Mouse (Mus musculus) stomach, embryonic 15.5 days (tissue): Measurements from ENCODE around the gene G430095P16Rik. TPM values are rescaled to one million over a fixed set of nuclear protein-coding genes. Genes with fewer than 3 reads are reported as not detected.

Source experiments
- ATAC-seq: fragments of 200-750 bp; cut with Nextera tagmentation; 2 replicates; pipeline ENCODE4 v1.8.0; 2017; ENCODE audit warnings: low read depth, moderate number of reproducible peaks, moderate TSS enrichment; ENCODE audit not compliant: insufficient read depth, low FRiP score
- H3K27ac ChIP-seq: fragments of 300-500 bp; sonication (generic); 2 replicates; pipeline ENCODE4 v1.5.1; 2015; ENCODE audit warnings: mild to moderate bottlenecking, inconsistent platforms
- H3K27me3 ChIP-seq: fragments of 300-500 bp; sonication (generic); replicated peaks from 2 replicates; pipeline ENCODE4 v1.6.1; 2015; ENCODE audit warnings: inconsistent platforms
- H3K36me3 ChIP-seq: fragments of 300-500 bp; sonication (generic); 2 replicates; pipeline ENCODE4 v1.6.1; 2015; ENCODE audit warnings: inconsistent platforms
- H3K4me1 ChIP-seq: fragments of 300-500 bp; sonication (generic); 2 replicates; pipeline ENCODE4 v1.6.1; 2015; ENCODE audit warnings: inconsistent platforms
- H3K4me2 ChIP-seq: fragments of 300-500 bp; sonication (generic); 2 replicates; pipeline ENCODE4 v1.6.1; 2015; ENCODE audit warnings: mild to moderate bottlenecking, inconsistent platforms
- H3K4me3 ChIP-seq: fragments of 300-500 bp; sonication (generic); replicated peaks from 2 replicates; pipeline ENCODE4 v1.5.1; 2015; ENCODE audit warnings: inconsistent platforms
- H3K9ac ChIP-seq: fragments of 300-500 bp; sonication (generic); 2 replicates; pipeline ENCODE4 v1.6.1; 2015; ENCODE audit warnings: inconsistent platforms
- H3K9me3 ChIP-seq: fragments of 300-500 bp; sonication (generic); 2 replicates; pipeline ENCODE4 v1.6.1; 2016; ENCODE audit warnings: inconsistent platforms
- WGBS: fragments of 180-500 bp; shearing (Covaris S2); methylation state at CpG from one replicate; pipeline ENCODE4 v1.1.7; 2015; 5-methylcytosine and 5-hydroxymethylcytosine counted together
- polyA plus RNA-seq: library from polyadenylated mRNA; unstranded; fragments of >200 nt; fragmentation: Nextera tagmentation; extraction: Ambion mirVana; gene quantifications from 2 replicates; pipeline ENCODE4 v1.2.1, GENCODE M21; 2015

G430095P16Rik gene
- 3.5 and 4.1 TPM in 2 replicates for polyA plus RNA-seq

DNA sequence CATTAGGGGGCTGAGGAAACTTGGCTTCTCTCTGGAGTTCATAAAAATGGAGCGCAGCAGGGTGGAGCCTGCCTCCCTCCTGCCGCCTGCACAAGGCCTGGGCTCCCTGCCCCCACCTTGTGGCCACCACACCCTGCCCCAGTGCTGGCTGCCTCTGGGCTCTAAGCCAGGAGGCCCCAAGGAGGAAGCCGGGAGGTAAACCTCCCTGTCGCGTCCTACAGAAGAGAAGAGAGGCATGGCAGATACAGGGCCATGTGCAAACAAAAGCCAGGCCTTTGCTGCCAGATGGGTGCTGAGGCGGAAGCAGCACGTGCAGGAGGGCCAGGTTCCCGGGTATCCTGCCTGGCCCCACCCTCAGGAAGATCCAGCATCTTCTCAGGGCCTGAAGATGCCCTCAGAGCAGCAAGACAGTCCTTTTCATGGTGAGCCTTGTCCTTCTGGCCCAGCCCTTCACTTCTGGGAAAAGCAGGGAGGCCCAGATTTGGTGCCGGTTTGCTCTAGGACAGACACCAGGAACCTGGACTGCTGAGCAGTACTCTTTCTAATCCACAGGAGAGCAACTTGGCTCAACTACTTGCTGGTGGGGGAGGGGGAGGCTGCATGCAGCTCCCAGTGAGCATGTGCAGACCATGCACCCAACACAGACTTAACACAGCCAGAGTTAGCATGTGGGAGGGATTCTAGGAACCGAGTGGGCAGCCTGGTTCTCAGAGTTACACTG is at the start of gene G430095P16Rik:
TSS of gene G430095P16Rik (plus strand) at position 158 of the 721 bp plus-strand sequence.
- peak within 1 kb of the TSS; percentile 17; the same call in 1 of the 2 replicates for H3K4me3 ChIP-seq

DNA sequence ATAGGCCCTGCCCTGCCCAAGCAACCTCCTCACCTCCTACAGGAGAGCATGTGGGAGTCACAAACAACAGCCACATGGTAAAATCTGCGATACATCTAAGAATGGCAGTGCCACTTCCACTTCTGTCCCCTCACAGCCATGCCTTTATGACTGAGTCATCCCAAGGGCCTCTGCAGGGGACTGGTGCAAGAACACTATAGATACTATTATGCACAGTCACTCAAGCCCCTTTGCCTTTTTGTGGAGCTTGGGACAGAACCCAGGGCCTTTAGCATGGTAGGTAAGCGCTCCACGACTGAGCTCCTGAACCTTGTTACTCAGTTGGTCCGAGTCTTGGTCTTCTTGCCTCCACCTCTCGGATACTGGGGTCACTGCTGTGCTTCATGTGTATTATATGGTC is 45.5 kb upstream of the G430095P16Rik start:
- Histone ChIP-seq H3K4me1 (no peaks in the 10 kb centered on the region), H3K9ac (no peak overlapping the region), H3K9me3 (no peaks in the 10 kb centered on the region), H3K27ac (no peak overlapping the region), H3K4me3 (no peak overlapping the region), H3K4me2 (no peak overlapping the region), H3K27me3 (no peaks in the 10 kb centered on the region), H3K36me3 (peaks cover 22% of the 10 kb centered on the region)
- WGBS: 93% methylated on average over 5 of the region's 5 CpGs
- no peak for ATAC-seq

More for the DNA sequence above, at the start of gene G430095P16Rik:
- H3K27ac ChIP-seq: peak within 1 kb of the TSS; percentile 98
- peak within 1 kb of the TSS; percentile 44 for H3K4me2 ChIP-seq
- H3K9ac ChIP-seq: peak within 1 kb of the TSS; percentile 19; the same call in 1 of the 2 replicates
- no peaks in the 10 kb centered on the region for H3K9me3 ChIP-seq
- ATAC-seq: peak; percentile 92
- peaks cover 35% of the 10 kb centered on the region for H3K36me3 ChIP-seq
- H3K4me1 ChIP-seq: peaks cover 54% of the 10 kb centered on the region
- WGBS: 7% methylated on average over 10 of the region's 10 CpGs
- H3K27me3 ChIP-seq: no peaks in the 10 kb centered on the region

DNA sequence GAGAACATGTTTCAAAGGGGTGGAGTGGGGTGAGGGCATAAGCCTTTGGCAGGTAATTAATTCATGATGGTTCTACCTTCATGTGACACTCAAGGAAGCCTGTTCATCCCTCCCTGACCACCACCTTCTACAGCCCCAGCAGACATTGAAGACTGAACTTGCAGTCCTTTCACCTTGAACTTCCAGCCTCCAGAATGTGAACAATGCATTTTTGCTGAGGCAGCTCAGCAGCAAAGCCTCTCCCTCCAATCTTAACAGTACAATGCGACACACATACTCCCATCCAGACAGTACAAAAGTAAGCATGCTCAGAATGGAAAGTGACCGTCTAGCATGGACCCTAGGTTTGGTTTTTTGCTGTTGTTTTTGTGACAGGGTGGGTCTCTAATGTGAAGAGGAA is 41.3 kb upstream of the G430095P16Rik start:
- Histone ChIP-seq H3K27me3 (no peaks in the 10 kb centered on the region), H3K9me3 (no peaks in the 10 kb centered on the region), H3K27ac (no peak overlapping the region), H3K36me3 (0 out of 2 replicates have a peak, but pooled peaks cover 9% of the 10 kb centered on the region), H3K4me3 (no peak overlapping the region), H3K9ac (no peak overlapping the region), H3K4me2 (no peak overlapping the region), H3K4me1 (peaks cover 15% of the 10 kb centered on the region)
- 68% methylated on average over 2 of the region's 2 CpGs for WGBS
- ATAC-seq: no peak

DNA sequence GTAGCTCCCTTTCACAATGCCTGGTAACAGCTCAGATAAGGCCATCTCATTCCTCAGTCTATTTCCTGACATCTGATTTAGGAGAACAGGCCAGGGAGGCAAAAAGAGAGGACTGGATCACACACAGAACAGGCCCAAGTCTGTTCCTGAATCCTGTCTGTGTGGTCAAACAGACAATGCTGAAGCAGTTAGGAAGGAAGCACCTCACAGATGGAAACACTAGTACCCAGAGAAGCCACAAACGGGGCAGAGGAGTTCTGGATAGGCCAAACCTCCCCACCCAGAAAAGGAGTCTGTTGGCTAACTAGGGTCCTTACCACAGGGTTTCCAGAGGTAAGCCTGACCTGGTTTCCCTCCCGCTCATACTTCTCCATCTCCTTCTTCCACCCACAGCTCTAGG is 40.5 kb upstream of the G430095P16Rik start:
- ATAC-seq: no peak
- WGBS: 86% methylated on average over 2 of the region's 2 CpGs
- Histone ChIP-seq H3K4me1 (peaks cover 18% of the 10 kb centered on the region), H3K36me3 (0 out of 2 replicates have a peak, but pooled peaks cover 9% of the 10 kb centered on the region), H3K9ac (no peak overlapping the region), H3K9me3 (no peaks in the 10 kb centered on the region), H3K4me2 (no peak overlapping the region), H3K27ac (no peak overlapping the region), H3K27me3 (no peaks in the 10 kb centered on the region), H3K4me3 (no peak overlapping the region)

DNA sequence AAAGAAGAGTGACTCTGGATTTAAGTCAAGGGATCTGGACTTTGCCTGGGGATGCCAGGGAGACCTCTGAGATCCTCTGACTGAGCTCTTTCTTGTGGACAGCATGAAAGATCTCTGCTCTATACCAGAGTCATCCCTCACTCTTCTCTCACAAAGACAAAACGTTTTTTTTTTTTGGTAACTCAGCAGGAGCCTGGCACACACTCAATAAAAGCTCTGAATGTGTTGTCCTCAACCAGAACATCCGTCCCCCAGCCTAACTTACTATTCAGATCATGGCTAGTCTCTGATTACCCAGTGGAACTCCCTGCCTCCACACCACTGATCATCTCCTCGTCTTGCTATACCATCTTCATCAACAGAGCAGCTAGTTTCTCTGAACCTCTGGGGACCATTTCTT is 38.3 kb upstream of the G430095P16Rik start:
- no peak overlapping the region for H3K4me3 ChIP-seq
- H3K36me3 ChIP-seq: 0 out of 2 replicates have a peak, but pooled peaks cover 9% of the 10 kb centered on the region
- H3K9me3 ChIP-seq: no peaks in the 10 kb centered on the region
- no peak for ATAC-seq
- no peaks in the 10 kb centered on the region for H3K27me3 ChIP-seq
- H3K4me2 ChIP-seq: no peak overlapping the region
- H3K4me1 ChIP-seq: peaks cover 27% of the 10 kb centered on the region
- no peak overlapping the region for H3K9ac ChIP-seq
- WGBS: 58% methylated on average over 3 of the region's 3 CpGs
- H3K27ac ChIP-seq: no peak overlapping the region

DNA sequence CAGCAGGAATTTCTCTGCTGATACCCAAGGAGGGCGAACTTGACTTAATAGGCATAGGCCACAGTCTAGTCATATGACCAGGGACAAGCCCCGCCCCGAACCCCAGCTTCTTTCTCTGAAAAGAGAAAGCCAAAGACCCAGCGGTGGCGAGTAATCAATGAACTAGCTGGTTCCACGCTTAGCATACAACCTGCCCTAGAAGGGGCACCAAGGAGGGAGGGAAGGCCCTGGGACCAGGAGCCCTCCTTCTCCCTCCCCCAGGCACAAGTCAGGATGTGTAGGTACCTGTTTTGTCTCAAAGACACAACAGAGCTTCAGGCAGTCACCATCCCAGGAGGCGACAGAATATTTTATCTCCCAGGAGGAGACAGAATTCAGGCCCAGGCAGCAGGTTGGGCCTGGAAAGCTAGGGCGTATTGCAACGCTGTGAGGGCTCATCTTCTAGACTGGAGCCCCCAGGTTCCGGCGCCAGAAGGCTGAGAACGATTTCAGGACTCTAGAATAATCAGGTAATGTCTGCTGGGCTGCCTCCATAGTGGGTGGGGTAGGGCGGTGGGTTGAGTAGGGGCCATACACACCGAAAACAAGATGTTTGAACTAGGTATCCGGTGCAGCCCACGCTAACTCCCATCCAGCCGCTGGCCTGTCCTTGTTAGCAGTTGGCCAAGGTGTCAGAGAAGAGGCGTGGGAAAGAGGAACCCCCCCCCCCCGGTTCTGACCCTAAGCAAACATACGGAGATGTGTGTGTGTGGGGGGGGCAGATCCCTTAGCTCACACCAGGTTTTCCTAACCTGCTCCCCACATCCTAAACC is 36.4 kb upstream of the G430095P16Rik start, which contains the start of gene Trmt1:
TSS of gene Trmt1 (plus strand) at position 117 of the 812 bp plus-strand sequence.
- H3K4me2 ChIP-seq: peak within 1 kb of the TSS; percentile 81
- 0 out of 2 replicates have a peak, but pooled peaks cover 13% of the 10 kb centered on the region for H3K36me3 ChIP-seq
- H3K27ac ChIP-seq: peak within 1 kb of the TSS; percentile 94
- ATAC-seq: no peak; the same call in 1 of the 2 replicates
- H3K4me3 ChIP-seq: peak within 1 kb of the TSS; percentile 100
- H3K27me3 ChIP-seq: no peaks in the 10 kb centered on the region
- H3K9me3 ChIP-seq: no peaks in the 10 kb centered on the region
- 7% methylated on average over 20 of the region's 20 CpGs for WGBS
- peaks cover 40% of the 10 kb centered on the region for H3K4me1 ChIP-seq
- peak within 1 kb of the TSS; percentile 100 for H3K9ac ChIP-seq

GRCm38 (mm10) chr8:84687003-84687704 is 35.7 kb upstream of the G430095P16Rik start:
- peak; percentile 24 for ATAC-seq
- H3K36me3 ChIP-seq: 0 out of 2 replicates have a peak, but pooled peaks cover 14% of the 10 kb centered on the region
- WGBS: under 1% methylated on average over 57 of the region's 62 CpGs
- H3K27ac ChIP-seq: peak overlapping the region; percentile 94
- H3K4me2 ChIP-seq: peak overlapping the region; percentile 81
- H3K9me3 ChIP-seq: no peaks in the 10 kb centered on the region
- peak overlapping the region; percentile 100 for H3K9ac ChIP-seq
- H3K4me3 ChIP-seq: peak overlapping the region; percentile 100
- H3K4me1 ChIP-seq: peaks cover 40% of the 10 kb centered on the region
- H3K27me3 ChIP-seq: no peaks in the 10 kb centered on the region

- H3K27ac ChIP-seq: peak within 1 kb of the TSS; percentile 94
- peak within 1 kb of the TSS; percentile 100 for H3K4me3 ChIP-seq
- ATAC-seq: peak; percentile 85
- WGBS: under 1% methylated on average over 24 of the region's 37 CpGs
- peaks cover 12% of the 10 kb centered on the region; the same call in 1 of the 2 replicates for H3K36me3 ChIP-seq
- H3K9me3 ChIP-seq: no peaks in the 10 kb centered on the region
- H3K9ac ChIP-seq: peak within 1 kb of the TSS; percentile 100
- H3K4me1 ChIP-seq: peaks cover 40% of the 10 kb centered on the region
- peak within 1 kb of the TSS; percentile 81 for H3K4me2 ChIP-seq
- no peaks in the 10 kb centered on the region for H3K27me3 ChIP-seq
Measured at GRCm38 (mm10) chr8:84687705-84688100, 35.1 kb upstream of the G430095P16Rik start, which contains the start of gene Nacc1. Gene Nacc1, minus strand, starts transcription at chr8:84687862.

- peak; percentile 86 for ATAC-seq
- Histone ChIP-seq H3K27ac (peak overlapping the region; percentile 68), H3K4me3 (peak overlapping the region; percentile 92), H3K4me2 (peak overlapping the region; percentile 88), H3K27me3 (no peaks in the 10 kb centered on the region), H3K9ac (peak overlapping the region; percentile 80), H3K36me3 (peaks cover 18% of the 10 kb centered on the region; the same call in 1 of the 2 replicates), H3K9me3 (no peaks in the 10 kb centered on the region), H3K4me1 (peaks cover 40% of the 10 kb centered on the region)
- under 1% methylated on average over 46 of the region's 47 CpGs for WGBS
Measured at GRCm38 (mm10) chr8:84689091-84689915, 33.5 kb upstream of the G430095P16Rik start.

- Histone ChIP-seq H3K9ac (no peak overlapping the region), H3K4me1 (peaks cover 19% of the 10 kb centered on the region), H3K4me3 (no peak overlapping the region), H3K27me3 (no peaks in the 10 kb centered on the region), H3K9me3 (no peaks in the 10 kb centered on the region), H3K4me2 (no peak overlapping the region), H3K36me3 (peaks cover 40% of the 10 kb centered on the region), H3K27ac (no peak overlapping the region)
- 63% methylated on average over 4 of the region's 4 CpGs for WGBS
- ATAC-seq: no peak
Measured at GRCm38 (mm10) chr8:84693332-84693731, 29.5 kb upstream of the G430095P16Rik start.
